Mouse (Mus musculus) myocyte (in vitro differentiated cells): Measurements from ENCODE around the gene Kif2c. TPM values are rescaled to one million over a fixed set of nuclear protein-coding genes. Genes with fewer than 3 reads are reported as not detected.

ENCODE experiments used
- H3K27me3 ChIP-seq: one replicate; pipeline ENCODE4 v1.6.1; 2011; ENCODE audit not compliant: control insufficient read depth, insufficient read depth, insufficient read length
- H3K36me3 ChIP-seq: one replicate; pipeline ENCODE4 v1.6.1; 2011; ENCODE audit not compliant: control insufficient read depth, insufficient read depth
- H3K4me2 ChIP-seq: one replicate; pipeline ENCODE4 v1.6.1; 2011; ENCODE audit warnings: low read depth, control low read depth
- H3K4me3 ChIP-seq: one replicate; pipeline ENCODE4 v1.5.1; 2011; ENCODE audit warnings: mild to moderate bottlenecking, control low read depth, moderate library complexity
- H3K79me2 ChIP-seq: one replicate; pipeline ENCODE4 v1.6.1; 2011; ENCODE audit not compliant: control insufficient read depth, insufficient read depth
- H3ac ChIP-seq: one replicate; pipeline ENCODE4 v1.6.1; 2011; ENCODE audit not compliant: control insufficient read depth, insufficient read length
- CEBPB ChIP-seq: IDR thresholded peaks from 2 replicates; pipeline ENCODE4 v1.6.1; 2011; ENCODE audit warnings: mild to moderate bottlenecking, moderate library complexity; ENCODE audit not compliant: poor library complexity, insufficient read depth, severe bottlenecking
- E2F4 ChIP-seq: IDR thresholded peaks from one replicate; pipeline ENCODE4 v1.6.1; 2011; ENCODE audit warnings: mild to moderate bottlenecking, control low read depth, moderate library complexity; ENCODE audit not compliant: insufficient read depth
- MAX ChIP-seq: IDR thresholded peaks from one replicate; pipeline ENCODE4 v1.6.1; 2011; ENCODE audit warnings: low read depth, mild to moderate bottlenecking, control low read depth
- MYOD1 ChIP-seq, 3 experiments: IDR thresholded peaks; one replicate each; pipeline ENCODE4 v1.6.1; 2011; ENCODE audit warnings: control low read depth in 2 of 3, low read depth in 2 of 3, mild to moderate bottlenecking in 2 of 3, moderate library complexity in 1 of 3; ENCODE audit not compliant: insufficient read length in 2 of 3, control insufficient read depth in 1 of 3
- MYOG ChIP-seq, 3 experiments: IDR thresholded peaks; one replicate each; pipeline ENCODE4 v1.6.1; 2011; ENCODE audit warnings: control low read depth in 2 of 3, low read depth in 2 of 3, mild to moderate bottlenecking in 2 of 3; ENCODE audit not compliant: insufficient read length in 2 of 3, control insufficient read depth in 1 of 3, insufficient read depth in 1 of 3
- POLR2A ChIP-seq: IDR thresholded peaks from one replicate; pipeline ENCODE4 v1.6.1; 2011; ENCODE audit warnings: low read depth, mild to moderate bottlenecking, control low read depth, moderate library complexity; ENCODE audit not compliant: insufficient read length
- POLR2AphosphoS2 ChIP-seq: IDR thresholded peaks from one replicate; pipeline ENCODE4 v1.6.1; 2011; ENCODE audit warnings: low read depth, control low read depth; ENCODE audit not compliant: insufficient read length
- REST ChIP-seq: IDR thresholded peaks from one replicate; pipeline ENCODE4 v1.6.1; 2011; ENCODE audit warnings: mild to moderate bottlenecking, control low read depth, moderate library complexity; ENCODE audit not compliant: insufficient read depth, insufficient read length
- SRF ChIP-seq: IDR thresholded peaks from one replicate; pipeline ENCODE4 v1.6.1; 2011; ENCODE audit warnings: low read depth; ENCODE audit not compliant: control insufficient read depth, insufficient read length
- TCF12 ChIP-seq: IDR thresholded peaks from one replicate; pipeline ENCODE4 v1.6.1; 2011; ENCODE audit warnings: mild to moderate bottlenecking, control low read depth; ENCODE audit not compliant: poor library complexity, insufficient read depth, severe bottlenecking
- TCF3 ChIP-seq: IDR thresholded peaks from one replicate; pipeline ENCODE4 v1.6.1; 2011; ENCODE audit warnings: low read depth, control low read depth; ENCODE audit not compliant: insufficient read length
- USF1 ChIP-seq: IDR thresholded peaks from one replicate; pipeline ENCODE4 v1.6.1; 2011; ENCODE audit warnings: low read depth, mild to moderate bottlenecking, control low read depth, moderate library complexity
- polyA plus RNA-seq: library from polyadenylated mRNA; unstranded; fragments of >200 nt; fragmentation: generic; extraction: Trizol; gene quantifications from one replicate; pipeline ENCODE4 v1.2.1, GENCODE M21; 2012; ENCODE audit warnings: missing spikeins

Kif2c gene
- polyA plus RNA-seq, 1 experiment: 18.5 TPM

DNA sequence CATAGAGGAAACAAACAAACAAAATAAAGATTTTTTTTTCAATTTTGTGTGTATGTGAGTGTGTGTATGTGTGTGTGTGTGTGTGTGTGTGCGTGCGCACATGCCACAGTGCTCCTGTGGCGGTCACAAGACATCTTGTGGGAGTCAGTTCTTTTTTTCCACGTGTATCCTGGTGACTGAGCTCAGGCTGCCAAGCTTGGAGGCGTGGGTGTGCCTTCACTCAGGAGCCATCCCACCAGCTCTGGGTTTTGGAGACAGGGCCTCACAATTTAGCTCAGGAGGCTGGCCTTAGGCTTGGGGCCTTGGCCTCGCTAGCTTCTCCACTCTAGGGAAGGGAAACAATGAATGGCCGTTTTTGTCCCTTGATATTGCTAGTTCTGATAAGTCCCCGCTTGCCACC lies 41.7 kb upstream of the Kif2c start:
- Histone ChIP-seq H3K36me3 (no peaks in the 10 kb centered on the region), H3ac (no peak overlapping the region), H3K27me3 (peaks cover 15% of the 10 kb centered on the region), H3K4me2 (no peak overlapping the region), H3K79me2 (no peaks in the 10 kb centered on the region), H3K4me3 (no peak overlapping the region)
- TF ChIP-seq POLR2AphosphoS2 (no peak), SRF (no peak), TCF3 (no peak), MYOD1 (IDR thresholded peaks at IDR 0.05; ENCODE audit: control insufficient read depth in 1 of 3, insufficient read length in 2 of 3, low read depth in 2 of 3) (no peak), MYOG (IDR thresholded peaks at IDR 0.05; ENCODE audit: control insufficient read depth in 1 of 3, insufficient read depth in 1 of 3, insufficient read length in 2 of 3, low read depth in 2 of 3) (no peak), REST (no peak), CEBPB (no peak)

DNA sequence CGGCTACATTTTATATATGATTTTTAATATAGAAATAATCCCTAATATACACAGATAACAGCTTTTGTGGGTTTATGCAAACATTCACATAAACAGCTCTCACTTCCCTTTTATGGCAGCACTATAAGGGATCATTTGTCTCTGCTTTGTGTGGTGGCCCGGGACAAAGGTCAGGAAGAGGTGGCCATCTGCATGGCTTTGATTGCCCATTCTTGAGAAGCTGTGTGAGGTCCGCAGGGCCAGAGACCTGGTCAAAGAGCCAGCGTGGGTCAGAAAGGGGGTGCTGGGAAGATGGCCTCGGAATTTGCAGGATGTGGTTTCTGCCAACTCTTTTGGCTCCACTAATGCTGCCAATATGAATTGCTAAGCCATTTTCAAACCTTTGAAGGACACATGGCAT lies 40.6 kb upstream of the Kif2c start:
- Histone ChIP-seq H3K27me3 (peaks cover 4% of the 10 kb centered on the region), H3K79me2 (no peaks in the 10 kb centered on the region), H3ac (no peak overlapping the region), H3K4me3 (no peak overlapping the region), H3K4me2 (no peak overlapping the region), H3K36me3 (no peaks in the 10 kb centered on the region)
- TF ChIP-seq SRF (no peak), USF1 (no peak), CEBPB (no peak), TCF12 (no peak), MYOD1 (IDR thresholded peaks at IDR 0.05; ENCODE audit: control insufficient read depth in 1 of 3, insufficient read length in 2 of 3, low read depth in 2 of 3) (no peak), MAX (no peak), REST (no peak), E2F4 (no peak), POLR2AphosphoS2 (no peak)

DNA sequence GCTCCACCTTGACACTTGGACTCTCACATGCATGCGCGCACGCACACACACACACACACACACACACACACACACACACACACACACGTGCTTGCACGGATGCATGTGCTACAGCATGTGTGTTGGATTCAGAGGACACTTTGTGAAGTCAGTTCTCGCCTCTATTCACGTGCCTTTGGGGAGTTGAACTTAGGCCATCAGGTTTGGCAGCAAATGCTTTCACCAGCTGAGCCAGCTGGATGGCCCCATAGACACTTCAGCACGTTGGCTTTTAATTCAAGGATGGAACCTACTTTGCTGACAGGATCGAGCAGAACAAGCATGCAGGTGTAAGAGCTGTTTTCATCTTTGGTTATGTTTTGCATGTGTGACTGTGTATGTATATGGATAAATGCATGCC lies 39.4 kb upstream of the Kif2c start:
- H3K4me2 ChIP-seq: no peak overlapping the region
- TF ChIP-seq POLR2AphosphoS2 (no peak), CEBPB (no peak), E2F4 (no peak), MAX (no peak), REST (no peak), MYOG (IDR thresholded peaks at IDR 0.05; ENCODE audit: control insufficient read depth in 1 of 3, insufficient read depth in 1 of 3, insufficient read length in 2 of 3, low read depth in 2 of 3) (no peak), SRF (no peak), MYOD1 (IDR thresholded peaks at IDR 0.05; ENCODE audit: control insufficient read depth in 1 of 3, insufficient read length in 2 of 3, low read depth in 2 of 3) (no peak), USF1 (no peak), TCF3 (no peak), TCF12 (no peak), POLR2A (no peak)

DNA sequence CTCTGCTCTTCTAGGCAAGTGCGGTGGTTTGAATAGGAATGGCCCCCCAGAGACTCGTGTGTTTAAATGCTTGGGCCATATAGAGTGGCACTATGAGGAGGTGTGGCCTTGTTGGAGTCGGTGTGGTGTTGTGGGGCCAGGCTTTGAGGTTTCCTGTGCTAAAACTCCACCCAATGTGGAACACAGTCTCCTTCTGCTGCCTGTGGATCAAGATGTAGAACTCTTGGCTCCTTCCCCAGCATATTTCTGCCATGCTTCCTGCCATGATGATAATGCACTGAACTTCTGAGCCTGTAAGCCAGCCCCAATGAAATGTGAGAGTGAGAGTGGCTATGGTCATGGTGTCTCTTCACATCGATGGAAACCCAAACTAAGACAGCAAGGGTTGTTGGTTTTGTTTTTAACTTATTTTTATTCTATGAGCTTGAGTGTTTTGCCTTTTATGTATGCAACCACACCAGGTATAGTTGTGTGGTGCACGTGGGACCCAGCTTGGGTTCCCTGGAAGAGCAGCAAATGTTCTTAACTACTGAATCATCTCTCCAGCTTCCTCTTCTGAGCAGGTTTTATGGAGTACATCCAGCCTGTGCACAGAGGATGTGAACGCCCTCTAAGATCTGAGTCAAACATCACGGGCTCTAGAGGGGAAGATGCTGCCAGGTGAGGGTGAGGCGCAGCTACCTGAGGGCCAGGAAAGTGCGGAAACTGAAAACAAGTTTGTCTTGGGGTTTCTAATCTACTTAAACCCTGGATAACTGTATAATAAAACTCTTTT lies 38.5 kb upstream of the Kif2c start:
- H3K36me3 ChIP-seq: no peaks in the 10 kb centered on the region
- H3K79me2 ChIP-seq: no peaks in the 10 kb centered on the region
- H3K4me2 ChIP-seq: no peak overlapping the region
- no peak overlapping the region for H3ac ChIP-seq
- TF ChIP-seq MYOD1 (IDR thresholded peaks at IDR 0.05; ENCODE audit: control insufficient read depth in 1 of 3, insufficient read length in 2 of 3, low read depth in 2 of 3) (no peak), USF1 (no peak), TCF12 (no peak), REST (no peak), POLR2AphosphoS2 (no peak), SRF (no peak), TCF3 (no peak), CEBPB (no peak), MYOG (IDR thresholded peaks at IDR 0.05; ENCODE audit: control insufficient read depth in 1 of 3, insufficient read depth in 1 of 3, insufficient read length in 2 of 3, low read depth in 2 of 3) (no peak), POLR2A (no peak), MAX (no peak)
- H3K4me3 ChIP-seq: no peak overlapping the region
- no peaks in the 10 kb centered on the region for H3K27me3 ChIP-seq

More for the DNA sequence above, 39.4 kb upstream of the Kif2c start:
- Histone ChIP-seq H3K4me3 (no peak overlapping the region), H3ac (no peak overlapping the region), H3K79me2 (no peaks in the 10 kb centered on the region), H3K36me3 (no peaks in the 10 kb centered on the region), H3K27me3 (no peaks in the 10 kb centered on the region)
